Mouse (Mus musculus): ENCODE data around the gene Kctd19.
A peak's percentile ranks its signal among the peaks of the same experiment; 100 is the strongest.

Gene Kctd19

GRCm38 (mm10) chr8:105356681-105357080 lies 56.6 kb downstream of the Kctd19 start:
- no peak for DNase-seq (ENCODE audit: low spot score)

GRCm38 (mm10) chr8:105355179-105356024 lies 57.9 kb downstream of the Kctd19 start:
- no peak for DNase-seq (ENCODE audit: low spot score)

- DNase-seq (ENCODE audit: low spot score) = no peak
Observed at GRCm38 (mm10) chr8:105354549-105354948, 58.8 kb downstream of the Kctd19 start.

GRCm38 (mm10) chr8:105353583-105354135 lies 59.6 kb downstream of the Kctd19 start:
- peak; percentile 44 for DNase-seq (ENCODE audit: low spot score)

- DNase-seq (ENCODE audit: low spot score) = no peak
Observed at GRCm38 (mm10) chr8:105350186-105350585, 63.1 kb downstream of the Kctd19 start.

- peak; percentile 54 for DNase-seq (ENCODE audit: low spot score)
Observed at GRCm38 (mm10) chr8:105349096-105349771, 64.1 kb downstream of the Kctd19 start.

GRCm38 (mm10) chr8:105348450-105349095 lies 64.7 kb downstream of the Kctd19 start, which contains the start of gene Slc9a5:
Gene Slc9a5, plus strand, starts transcription at chr8:105348843.
- peak; percentile 69 for DNase-seq (ENCODE audit: low spot score)

- peak; percentile 96 for DNase-seq (ENCODE audit: low spot score)
Observed at GRCm38 (mm10) chr8:105347428-105348221, 65.7 kb downstream of the Kctd19 start, which contains the start of gene Fhod1. Gene Fhod1, minus strand, starts transcription at chr8:105347953.

- DNase-seq (ENCODE audit: low spot score) = peak; percentile 68
Observed at GRCm38 (mm10) chr8:105346611-105347427, 66.5 kb downstream of the Kctd19 start.

- DNase-seq (ENCODE audit: low spot score) = no peak
Observed at GRCm38 (mm10) chr8:105345061-105345975, 68.0 kb downstream of the Kctd19 start.

GRCm38 (mm10) chr8:105343791-105344574 lies 69.3 kb downstream of the Kctd19 start:
- DNase-seq (ENCODE audit: low spot score) = no peak

GRCm38 (mm10) chr8:105342768-105343167 lies 70.5 kb downstream of the Kctd19 start:
- no peak for DNase-seq (ENCODE audit: low spot score)

GRCm38 (mm10) chr8:105341399-105341798 lies 71.9 kb downstream of the Kctd19 start:
- no peak for DNase-seq (ENCODE audit: low spot score)

GRCm38 (mm10) chr8:105339886-105340635 lies 73.2 kb downstream of the Kctd19 start:
- DNase-seq (ENCODE audit: low spot score) = no peak

GRCm38 (mm10) chr8:105338992-105339391 lies 74.3 kb downstream of the Kctd19 start:
- DNase-seq (ENCODE audit: low spot score) = no peak

- peak; percentile 69 for DNase-seq (ENCODE audit: low spot score)
Observed at GRCm38 (mm10) chr8:105336373-105337130, 76.8 kb downstream of the Kctd19 start.

All from testis, postnatal 10 days (tissue).